Mouse (Mus musculus) common myeloid progenitor, adult 5-6 weeks (primary cell): Measurements from ENCODE around the gene Brpf3. TPM values are rescaled to one million over a fixed set of nuclear protein-coding genes. Genes with fewer than 3 reads are reported as not detected.
A peak's percentile ranks its signal among the peaks of the same experiment; 100 is the strongest.
"Not testable (repeated sequence)": the region's sequence is repeated elsewhere in the genome, so short reads cannot be mapped to it uniquely, and the experiment has no call there.

Experiments
- ATAC-seq: replicated peaks from 2 replicates; pipeline ENCODE4 v1.8.0; 2016; ENCODE audit warnings: low read depth, mild to moderate bottlenecking, moderate TSS enrichment, inconsistent platforms; ENCODE audit not compliant: poor library complexity, severe bottlenecking
- total RNA-seq: library from RNA; stranded (forward); fragments of 200-1000, 187-1606 nt; gene quantifications from 2 replicates; pipeline ENCODE4 v1.2.3, GENCODE M21; 2017

The Brpf3 gene
- 8.6 and 9.7 TPM in 2 replicates for total RNA-seq

DNA sequence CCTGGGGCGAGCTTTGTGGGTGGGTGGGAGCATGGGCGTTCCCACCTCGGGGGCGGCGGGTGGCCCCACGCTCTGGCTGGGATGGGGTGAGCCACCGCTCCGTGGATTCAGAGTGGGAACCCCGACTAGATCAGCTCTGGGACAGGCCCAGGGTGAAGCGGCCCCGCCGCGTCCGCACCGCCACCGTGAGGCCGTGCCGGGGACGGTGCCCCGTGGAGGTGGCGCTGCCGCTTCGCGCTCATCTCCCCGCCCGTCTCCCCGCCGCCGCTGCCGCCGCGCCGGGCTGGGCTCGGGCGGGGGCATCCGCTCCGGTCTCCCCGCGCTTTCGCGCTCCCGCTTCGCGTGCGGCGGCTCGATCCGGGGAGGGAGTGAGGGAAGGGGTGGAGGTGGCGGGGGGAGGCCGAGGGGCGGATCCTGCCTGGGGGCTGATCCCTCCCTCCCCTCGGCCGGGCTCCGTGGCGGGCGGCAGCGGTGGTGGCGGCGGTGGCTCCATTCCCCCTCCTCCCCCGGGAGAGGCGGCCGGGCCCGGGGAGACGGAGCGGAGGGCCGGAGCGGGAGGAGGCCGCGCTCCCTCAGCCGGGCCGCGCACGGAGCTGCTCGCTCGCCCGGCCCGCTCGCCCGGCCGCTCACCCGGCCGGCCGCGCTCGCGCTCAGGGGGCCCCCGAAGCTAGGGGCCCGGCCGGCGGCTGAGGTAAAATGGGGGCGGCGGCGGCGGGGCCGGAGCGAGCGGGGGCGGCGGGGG, at the start of gene Brpf3:
Gene Brpf3, plus strand, starts transcription at position 420 of the 742 bp plus-strand sequence.
- peak; percentile 43 for ATAC-seq

DNA sequence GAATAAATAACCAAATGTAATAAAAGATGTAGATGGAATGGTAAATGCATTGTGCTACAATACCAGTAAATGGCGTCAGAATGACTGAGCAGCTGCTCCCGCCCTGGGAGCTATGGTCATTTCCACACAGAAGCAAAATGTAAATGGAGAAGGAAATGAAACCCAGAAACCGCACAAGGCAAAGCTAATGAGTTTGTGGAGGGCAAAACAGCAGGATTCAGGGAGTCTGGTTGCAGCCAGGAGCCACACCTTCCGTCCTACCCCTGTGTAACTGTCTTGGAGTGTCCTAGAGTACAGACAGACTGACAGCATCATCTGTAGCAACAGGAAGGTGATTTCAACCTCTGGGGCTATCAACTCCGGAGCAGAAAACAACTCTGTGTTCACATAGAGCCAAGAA, 44.4 kb upstream of the Brpf3 start:
- peak; percentile 70 for ATAC-seq

GRCm38 (mm10) chr17:28757470-28757869, 43.4 kb upstream of the Brpf3 start:
- no peak for ATAC-seq

DNA sequence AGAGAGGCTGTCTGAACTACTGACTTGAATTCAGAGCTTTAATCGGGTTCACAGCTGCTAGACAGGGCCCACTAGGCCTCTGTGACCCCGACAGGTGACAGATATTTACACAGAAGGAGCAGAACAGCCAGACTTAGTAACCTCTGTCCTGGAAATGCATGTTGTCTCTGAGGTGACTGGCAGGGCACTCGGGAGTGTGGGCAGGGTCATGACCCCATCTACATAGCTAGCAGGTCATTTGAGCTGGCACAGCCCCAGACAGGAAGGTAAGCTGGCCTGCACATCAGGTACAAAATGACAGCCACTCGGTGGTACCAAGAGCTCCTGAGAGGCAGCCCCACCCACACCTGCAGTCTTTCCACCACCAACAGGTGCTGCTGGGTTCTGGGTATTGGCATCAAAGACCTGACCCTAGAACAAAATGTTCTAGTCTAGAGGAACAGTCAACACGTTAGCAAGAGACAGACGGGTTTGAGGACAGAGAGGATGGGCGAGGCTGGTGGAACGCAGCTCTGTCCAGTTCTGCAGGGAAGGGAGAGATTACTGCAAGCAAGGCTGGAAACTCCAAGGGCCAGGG, 40.1 kb upstream of the Brpf3 start:
- ATAC-seq: no peak

- ATAC-seq: peak; percentile 90
These were observed 39.0 kb upstream of the Brpf3 start for GRCm38 (mm10) chr17:28761871-28762270.

- no peak for ATAC-seq
These were observed 34.7 kb upstream of the Brpf3 start for GRCm38 (mm10) chr17:28766203-28766602.

GRCm38 (mm10) chr17:28766781-28767515, 33.9 kb upstream of the Brpf3 start:
- ATAC-seq: no peak

GRCm38 (mm10) chr17:28769121-28769874, 31.6 kb upstream of the Brpf3 start, which contains the start of gene Mapk13:
Gene Mapk13 (plus strand): TSS chr17:28769297.
- ATAC-seq: peak; percentile 75

DNA sequence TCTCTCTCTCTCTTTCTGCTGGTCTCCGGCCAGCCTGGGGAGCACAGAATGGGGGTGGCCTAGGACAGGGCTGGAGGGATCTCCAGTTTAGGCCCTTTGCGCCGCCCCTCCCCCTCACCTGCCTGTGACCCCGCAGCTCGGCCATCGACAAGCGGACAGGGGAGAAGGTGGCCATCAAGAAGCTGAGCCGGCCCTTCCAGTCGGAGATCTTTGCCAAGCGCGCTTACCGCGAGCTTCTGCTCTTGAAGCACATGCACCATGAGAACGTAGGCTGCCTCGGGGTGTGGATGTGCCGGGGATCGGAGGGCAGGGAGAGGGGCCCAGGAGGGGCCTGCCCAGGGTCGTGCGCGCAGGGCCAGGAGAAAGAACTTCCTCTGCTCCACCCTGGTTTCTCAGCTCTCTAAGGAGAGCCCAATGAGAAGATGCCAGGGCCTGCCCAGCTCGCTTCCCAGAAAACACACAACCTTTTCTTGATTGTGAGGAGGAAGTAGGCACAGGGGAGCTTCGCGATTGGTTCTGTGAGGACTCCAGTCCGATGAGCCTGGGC, 30.9 kb upstream of the Brpf3 start:
- ATAC-seq: peak; percentile 62

- ATAC-seq: no peak
These were observed 29.6 kb upstream of the Brpf3 start for GRCm38 (mm10) chr17:28771289-28771688.

- ATAC-seq: not testable (repeated sequence)
These were observed 26.6 kb upstream of the Brpf3 start for GRCm38 (mm10) chr17:28774303-28774702.

- no peak for ATAC-seq
These were observed 25.7 kb upstream of the Brpf3 start for GRCm38 (mm10) chr17:28775161-28775560.

DNA sequence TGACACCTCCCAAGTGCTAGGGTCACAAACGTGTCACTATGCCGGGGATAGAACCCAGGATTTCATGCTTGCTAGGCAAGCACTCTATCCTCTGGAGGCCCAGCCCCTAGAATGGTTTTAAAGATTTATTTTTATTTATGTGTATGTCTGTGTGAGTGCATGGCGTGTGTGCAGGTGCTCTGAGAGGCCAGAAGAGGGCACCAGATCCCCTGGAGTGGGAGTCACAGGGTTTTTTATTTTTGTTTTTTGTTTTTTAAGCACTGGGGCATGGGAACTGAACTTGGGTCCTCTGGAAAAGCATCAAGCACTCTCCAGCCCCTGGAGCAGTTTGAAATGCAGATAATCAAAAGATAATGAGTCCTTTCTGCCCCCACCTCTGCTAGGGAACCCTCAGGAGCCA, 24.1 kb upstream of the Brpf3 start:
- no peak for ATAC-seq

DNA sequence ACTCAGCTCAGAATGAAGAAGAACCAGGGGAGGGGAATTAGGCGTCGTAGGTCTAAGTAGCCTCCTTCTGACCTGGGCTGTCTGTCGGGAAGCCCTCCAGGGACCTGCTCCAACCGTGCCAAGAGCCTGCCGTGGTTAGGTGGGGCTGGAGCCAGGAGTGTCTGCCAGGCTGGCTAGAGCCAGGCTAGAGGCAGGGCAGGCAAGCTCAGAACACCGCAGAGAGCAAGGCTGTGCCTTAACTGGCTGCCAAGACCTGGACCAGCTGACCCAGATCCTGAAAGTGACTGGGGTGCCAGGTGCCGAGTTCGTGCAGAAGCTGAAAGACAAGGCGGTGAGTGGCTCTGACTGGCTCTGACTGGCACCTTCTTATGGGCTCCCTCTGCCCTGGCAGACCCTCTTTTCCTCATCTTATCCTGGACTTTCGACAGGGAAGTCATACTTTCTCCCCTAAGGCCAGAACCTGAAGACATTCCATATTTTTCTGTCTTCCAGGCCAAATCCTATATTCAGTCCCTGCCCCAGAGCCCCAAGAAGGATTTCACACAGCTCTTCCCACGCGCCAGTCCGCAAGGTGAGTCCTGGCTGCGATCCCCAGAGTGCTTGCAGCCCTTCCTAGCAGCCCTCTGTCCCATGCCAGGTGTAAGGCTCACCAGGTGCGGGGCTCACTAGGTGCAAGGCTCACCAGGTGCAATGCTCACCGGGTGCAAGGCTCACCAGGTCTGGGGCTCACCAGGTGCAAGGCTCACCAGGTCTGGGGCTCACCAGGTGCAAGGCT, 23.5 kb upstream of the Brpf3 start:
- ATAC-seq: no peak

- no peak for ATAC-seq
These were observed 21.2 kb upstream of the Brpf3 start for GRCm38 (mm10) chr17:28779735-28780134.

DNA sequence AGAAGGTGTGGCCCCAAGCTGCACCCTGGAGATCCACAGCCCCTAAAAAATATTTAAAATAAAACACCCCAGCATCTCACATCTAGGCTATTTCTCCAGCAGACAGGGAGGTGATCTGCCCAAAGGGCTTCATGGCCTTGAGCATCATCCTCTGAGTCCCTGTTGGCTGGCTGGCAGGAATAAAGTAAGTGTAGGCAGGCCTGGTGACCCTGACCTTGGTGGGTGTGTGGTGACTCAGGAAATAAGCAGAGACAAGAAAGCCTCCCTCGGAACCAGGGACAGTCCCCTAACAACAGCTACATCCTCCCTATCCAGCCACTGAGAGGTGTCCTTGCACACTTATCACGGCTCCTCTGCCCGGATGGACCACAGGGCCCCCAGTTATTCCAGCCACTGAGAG, 20.1 kb upstream of the Brpf3 start:
- ATAC-seq: no peak

GRCm38 (mm10) chr17:28781290-28782045, 19.4 kb upstream of the Brpf3 start:
- no peak for ATAC-seq

DNA sequence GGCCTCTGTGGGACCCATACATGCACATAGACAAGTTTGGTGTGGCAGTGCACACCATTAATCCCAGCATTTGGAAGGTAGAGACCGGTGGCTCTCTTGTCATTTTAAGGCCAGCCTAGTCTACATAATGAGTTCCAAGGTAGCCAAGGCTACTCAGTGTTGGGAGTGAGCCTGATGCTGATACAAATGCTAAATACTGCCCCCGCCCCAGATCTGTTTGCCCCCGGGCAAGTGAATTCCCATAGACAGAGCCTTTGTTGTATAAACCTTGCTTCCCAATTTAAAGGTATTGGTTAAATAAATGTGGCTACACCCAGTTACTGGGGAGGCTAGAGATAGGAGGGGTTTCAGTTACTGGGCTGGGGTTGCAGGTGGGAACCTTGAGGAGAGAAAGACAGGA, 15.9 kb upstream of the Brpf3 start:
- ATAC-seq: no peak

GRCm38 (mm10) chr17:28787507-28787906, 13.4 kb upstream of the Brpf3 start:
- no peak for ATAC-seq
